Mouse (Mus musculus) ovary, postnatal 14 days (tissue): ENCODE measurements at regions not wholly inside any gene's neighbourhood (a gene's known extent, or its start where the extent isn't known, plus 50 kb on each side); places are given as distances from the start of the nearest gene placed in this dataset.

Source experiments
- DNase-seq: peaks from one replicate; pipeline ENCODE4 v3.0.0; 2022; ENCODE audit warnings: low spot score

- DNase-seq = no peak
Measured at GRCm38 (mm10) chr17:81185685-81186084, 120.8 kb upstream of the Thumpd2 start.

DNA sequence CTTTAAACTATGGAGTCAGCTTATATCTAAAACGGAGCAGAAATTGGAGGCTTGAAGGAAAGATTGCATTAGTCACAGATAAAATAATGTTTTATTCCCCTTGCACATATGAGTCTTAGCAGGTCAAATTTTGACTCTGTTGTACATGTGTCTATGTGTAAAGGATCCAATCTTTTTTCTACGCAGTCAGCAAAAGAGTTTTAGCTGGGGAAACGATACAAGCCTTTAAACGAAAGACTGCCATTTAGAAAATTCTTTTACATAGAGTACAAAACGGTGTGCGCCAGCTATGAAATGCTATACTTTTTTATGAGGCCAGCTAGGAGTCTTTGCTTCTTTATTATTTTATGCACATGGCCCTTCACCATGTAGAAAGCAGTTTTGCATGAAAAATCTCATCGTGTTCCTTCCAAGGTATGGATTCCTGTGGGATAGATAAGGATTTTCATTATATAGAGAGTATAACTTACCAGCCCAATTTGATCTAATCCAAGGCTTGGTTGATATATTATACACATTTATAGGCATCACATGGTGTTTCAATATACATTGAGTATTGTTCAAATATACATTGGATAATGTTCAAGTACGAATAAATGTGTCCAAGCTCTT is 116.0 kb upstream of the Thumpd2 start:
- DNase-seq = no peak

GRCm38 (mm10) chr17:81176306-81176705 is 111.4 kb upstream of the Thumpd2 start:
- DNase-seq = no peak

DNA sequence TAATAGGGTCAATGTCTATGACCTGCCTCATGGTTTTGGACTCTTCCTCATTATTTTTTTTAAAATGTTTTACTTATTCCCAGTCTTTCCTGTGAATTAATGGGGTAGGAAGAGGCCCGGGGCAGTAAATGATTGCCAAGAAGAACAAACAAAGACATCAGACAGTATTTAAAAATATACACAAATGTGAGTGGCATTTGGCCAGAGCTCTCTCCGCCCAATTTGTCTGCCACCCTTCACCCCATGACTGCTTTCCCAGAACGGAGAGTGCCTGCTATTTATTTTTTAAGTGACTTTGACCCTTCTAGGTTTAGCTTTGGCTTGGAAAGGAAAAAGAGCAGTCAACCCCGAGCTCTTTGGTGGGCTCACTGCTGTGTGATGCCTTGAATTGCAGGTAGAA is 111.0 kb upstream of the Thumpd2 start:
- DNase-seq = no peak

DNA sequence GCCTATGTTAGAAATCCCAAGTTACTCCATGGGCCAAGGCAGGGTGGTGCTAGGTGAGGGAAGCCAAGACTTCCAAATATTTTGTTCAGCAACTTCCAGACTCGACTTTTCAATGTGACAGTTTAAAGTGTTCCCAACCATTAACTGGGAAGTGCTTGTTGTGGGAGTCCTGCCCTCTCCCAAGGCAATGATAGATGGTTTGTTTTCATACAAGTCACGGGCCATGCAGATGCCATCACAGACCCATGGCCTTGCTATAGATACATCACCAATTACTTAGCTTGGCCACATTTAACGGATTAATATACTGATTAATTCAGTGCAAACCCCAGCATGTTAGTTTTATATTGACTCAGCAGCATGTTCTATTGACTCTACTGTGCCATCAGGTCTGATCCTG is 108.1 kb upstream of the Thumpd2 start:
- no peak for DNase-seq

- DNase-seq = no peak
Measured at GRCm38 (mm10) chr17:81169118-81169517, 104.2 kb upstream of the Thumpd2 start.

DNA sequence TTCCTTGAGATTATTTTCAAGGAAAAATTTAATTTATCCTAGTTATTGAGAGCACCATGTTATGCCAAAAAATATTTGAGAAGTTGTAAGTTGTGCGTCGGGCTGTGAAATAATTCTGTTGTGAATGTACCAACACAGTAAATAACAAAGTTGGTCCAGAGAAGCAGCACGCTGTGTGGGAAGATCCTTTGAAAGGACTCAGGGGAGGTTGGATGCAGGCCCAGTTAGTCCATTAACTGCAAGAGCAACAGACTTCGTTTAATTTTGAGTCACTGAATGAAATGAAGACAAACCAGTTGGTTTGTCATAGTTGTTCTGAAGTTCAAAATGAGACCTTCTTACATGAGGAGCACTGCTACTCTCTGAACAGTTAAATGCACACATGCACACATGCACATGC is 85.8 kb upstream of the Thumpd2 start:
- DNase-seq = peak; percentile 20

GRCm38 (mm10) chr17:81134702-81135101 is 69.8 kb upstream of the Thumpd2 start:
- no peak for DNase-seq

- DNase-seq = peak; percentile 5
Measured at GRCm38 (mm10) chr17:81133227-81133626, 68.3 kb upstream of the Thumpd2 start.
